In genomic region chr3:130090460-130090859, GRCm38 (mm10) we compare ENCODE assay signal across 14 mouse cellular contexts. TPM values are rescaled to one million over a fixed set of nuclear protein-coding genes. Genes with fewer than 3 reads are reported as not detected.
"Had no signal": no experiment of that assay in that cellular context is flagged by ENCODE, and none has a peak within 500 bp of the region (broad histone marks: within the 10 kb centered on the region; RNA-seq: fewer than 3 reads in every experiment).

No protein-coding gene starts in this region.

- ATAC-seq: liver, embryonic 12.5 days had no signal

- H3K4me1 ChIP-seq: liver, embryonic 12.5 days; liver, embryonic 15.5 days; midbrain, embryonic 12.5 days; stomach, embryonic 15.5 days had no signal

- H3K4me2 ChIP-seq: limb, embryonic 13.5 days; liver, embryonic 12.5 days; liver, embryonic 15.5 days; midbrain, embryonic 12.5 days; stomach, embryonic 15.5 days had no signal

- H3K4me3 ChIP-seq: layer of hippocampus, adult 2 months; limb, embryonic 10.5 days; limb, embryonic 13.5 days; liver, embryonic 12.5 days; liver, embryonic 15.5 days; midbrain, embryonic 12.5 days; stomach, embryonic 15.5 days had no signal

- H3K9me3 ChIP-seq: limb, embryonic 10.5 days; limb, embryonic 13.5 days; liver, embryonic 12.5 days; liver, embryonic 15.5 days; midbrain, embryonic 12.5 days; stomach, embryonic 15.5 days had no signal

- DNase-seq: kidney, postnatal 25 days; layer of hippocampus, adult 9-11 months; liver; lung, adult 18-20 months; thymus, postnatal 25 days had no signal

- H3K9ac ChIP-seq: limb, embryonic 13.5 days; liver, embryonic 12.5 days; liver, embryonic 15.5 days; midbrain, embryonic 12.5 days; stomach, embryonic 15.5 days had no signal

- H3K27me3 ChIP-seq: limb, embryonic 13.5 days; liver, embryonic 15.5 days; midbrain, embryonic 12.5 days had no signal

- H3K27ac ChIP-seq: kidney, postnatal 0 days; layer of hippocampus, adult 2 months; limb, embryonic 10.5 days; limb, embryonic 13.5 days; liver, embryonic 12.5 days; liver, embryonic 15.5 days; macrophage; midbrain, embryonic 12.5 days; stomach, embryonic 15.5 days had no signal

- H3K36me3 ChIP-seq: limb, embryonic 10.5 days; limb, embryonic 13.5 days; liver, embryonic 12.5 days; liver, embryonic 15.5 days; midbrain, embryonic 12.5 days; stomach, embryonic 15.5 days had no signal

RNA-seq across cellular contexts. Expression of gene Col25a1, which starts 40.8 kb away (rescaled TPM):
- polyA plus RNA-seq: macrophage had no signal
